Mouse (Mus musculus) regulatory T cell (primary cell): ENCODE data around the gene Vwa3b.

Source experiments
- in situ Hi-C: fragments of 300-600 bp; cut with MboI, MseI; formaldehyde crosslinking; loops from one replicate; pipeline ENCODE4 v1.15.1; 2025; ENCODE audit warnings: high pct_unique_total_duplicates

The Vwa3b gene

GRCm38 (mm10) chr1:37116574-37116973 is 90.2 kb downstream of the Vwa3b start:
- in situ Hi-C loops = no loop called here

DNA sequence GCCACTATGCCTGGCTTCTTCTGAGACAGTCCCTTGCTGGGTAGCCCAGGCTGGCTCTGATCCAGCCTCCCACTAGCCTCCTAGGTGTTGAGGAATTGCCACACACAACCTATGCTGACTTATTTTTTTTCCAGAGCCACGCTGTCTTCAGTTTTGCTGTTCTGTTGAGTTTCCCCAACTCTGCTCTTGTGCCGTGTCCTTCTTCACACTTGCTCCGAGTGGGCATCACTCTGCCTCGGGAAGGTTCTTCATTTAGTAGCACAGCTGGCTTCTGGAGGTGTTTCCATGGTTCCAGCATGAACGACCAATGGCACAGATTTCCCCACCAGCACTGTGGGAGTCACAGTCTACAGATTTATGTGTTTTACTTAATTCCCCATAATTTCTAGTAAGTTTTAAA is 91.6 kb downstream of the Vwa3b start:
- in situ Hi-C loops = no loop called here

GRCm38 (mm10) chr1:37122306-37122705 is 95.9 kb downstream of the Vwa3b start:
- in situ Hi-C loops = loop anchor here (10.0 kb wide), 1 partner anchor 728 kb away; no protein-coding TSS in a partner anchor

DNA sequence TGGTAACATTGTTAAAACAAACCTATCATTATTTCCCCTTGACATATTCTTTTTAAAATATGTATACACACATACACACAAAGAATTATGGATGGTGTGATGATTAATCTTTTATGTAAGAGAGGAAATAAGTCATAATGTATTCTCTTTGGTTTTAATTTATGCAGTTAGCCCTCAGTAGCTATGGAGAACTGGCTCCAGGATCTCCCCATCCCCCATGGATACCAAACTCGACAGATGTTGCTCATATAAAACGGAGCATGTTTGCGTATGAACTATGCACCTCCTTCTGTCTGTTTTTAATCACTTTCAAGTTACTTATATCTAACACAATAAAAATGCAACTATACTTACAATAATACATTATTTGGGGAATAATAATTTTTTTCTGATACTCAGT is 96.4 kb downstream of the Vwa3b start:
- in situ Hi-C loops = loop anchor here (10.0 kb wide), 1 partner anchor 728 kb away; no protein-coding TSS in a partner anchor

DNA sequence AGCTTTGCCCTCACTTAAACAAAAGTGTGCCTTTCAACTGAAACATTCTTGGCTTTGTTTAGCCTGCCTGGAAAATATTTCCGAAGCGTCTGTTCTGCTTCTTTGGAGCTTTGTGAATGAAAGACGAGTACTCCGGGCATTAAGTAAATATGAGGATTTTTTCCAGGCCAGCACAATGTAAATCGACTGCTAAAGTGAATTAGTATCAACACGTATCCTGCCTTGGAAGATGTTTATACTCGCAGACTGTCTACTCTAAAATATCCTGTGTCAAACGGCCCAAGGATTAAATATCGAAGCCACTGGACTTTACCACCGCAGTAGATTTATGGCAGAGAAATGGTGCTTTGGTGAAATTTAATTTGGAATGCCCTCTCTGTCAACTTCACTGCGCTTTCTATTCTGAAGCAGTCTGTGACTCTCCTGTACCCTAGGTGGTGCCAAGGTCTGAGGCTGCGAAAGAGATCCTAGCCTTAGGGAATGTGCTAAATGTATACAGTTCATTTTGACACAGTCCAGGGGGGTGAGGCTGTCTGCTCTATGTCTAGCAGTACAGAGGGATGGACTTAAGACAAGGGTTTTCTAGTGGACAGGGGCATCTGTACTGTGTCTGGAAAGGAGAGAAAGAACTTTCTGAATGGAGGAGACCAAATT is 98.4 kb downstream of the Vwa3b start:
- in situ Hi-C loops = loop anchor here (10.0 kb wide), 1 partner anchor 730 kb away; no protein-coding TSS in a partner anchor

GRCm38 (mm10) chr1:37130012-37130570 is 103.7 kb downstream of the Vwa3b start:
- in situ Hi-C loops = no loop called here

DNA sequence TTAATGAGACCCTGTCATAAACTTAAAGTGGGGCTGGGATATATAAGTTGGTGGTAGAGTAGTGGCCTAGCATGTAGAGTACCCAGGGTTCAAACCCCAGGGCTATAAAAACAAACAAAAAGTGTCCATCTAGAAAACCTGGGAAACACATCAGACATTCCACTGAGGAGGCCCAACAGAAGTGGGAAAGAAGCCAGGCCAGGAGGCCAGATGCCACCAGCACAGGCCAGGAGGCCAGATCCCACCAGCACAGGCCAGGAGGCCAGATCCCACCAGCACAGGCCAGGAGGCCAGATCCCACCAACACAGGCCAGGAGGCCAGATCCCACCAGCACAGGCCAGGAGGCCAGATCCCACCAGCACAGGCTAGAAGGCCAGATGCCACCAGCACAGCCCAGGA is 104.8 kb downstream of the Vwa3b start:
- in situ Hi-C loops = no loop called here

DNA sequence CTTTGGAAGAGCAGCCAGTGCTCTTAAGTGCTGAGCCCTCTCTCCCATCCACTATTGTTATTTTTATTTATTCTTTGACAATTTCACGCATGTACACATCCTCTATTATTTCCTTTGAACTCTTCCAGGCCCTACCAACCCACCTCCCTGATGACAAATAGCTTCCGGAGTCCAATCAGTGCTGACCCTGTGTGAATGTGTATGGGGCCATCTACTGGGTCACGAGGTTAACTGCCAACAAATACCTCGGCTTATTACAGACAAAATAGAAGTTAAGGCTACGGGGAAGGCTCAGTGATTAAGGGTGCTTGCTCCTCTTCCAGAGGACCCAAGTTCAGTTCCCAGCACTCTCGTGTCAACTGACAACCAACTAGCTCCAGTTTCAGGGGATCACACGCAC is 106.0 kb downstream of the Vwa3b start:
- in situ Hi-C loops = no loop called here

- in situ Hi-C loops = no loop called here
These were observed 119.6 kb downstream of the Vwa3b start for GRCm38 (mm10) chr1:37145966-37146365.

GRCm38 (mm10) chr1:37149866-37150265 is 123.5 kb downstream of the Vwa3b start:
- in situ Hi-C loops = no loop called here

- in situ Hi-C loops = no loop called here
These were observed 125.5 kb downstream of the Vwa3b start for GRCm38 (mm10) chr1:37151896-37152295.

DNA sequence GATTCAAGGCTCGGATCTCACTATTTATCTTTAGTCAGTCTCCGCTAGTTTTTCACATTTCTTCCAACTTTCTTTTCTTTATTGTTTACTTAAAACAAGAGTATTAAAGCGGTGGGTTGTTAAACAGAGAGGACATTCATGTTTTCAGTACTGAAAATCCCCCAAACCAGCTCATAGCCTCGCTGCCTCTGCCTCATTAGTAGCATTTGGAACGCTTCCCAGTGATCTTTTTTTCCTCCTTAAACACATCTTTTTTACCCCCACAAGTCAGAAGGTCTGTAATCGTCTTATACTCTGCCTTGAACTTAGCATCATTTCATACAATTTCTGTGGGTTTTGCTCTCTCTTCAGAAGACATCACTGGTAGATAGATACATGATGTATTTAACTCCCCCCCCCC is 139.7 kb downstream of the Vwa3b start:
- in situ Hi-C loops = no loop called here

DNA sequence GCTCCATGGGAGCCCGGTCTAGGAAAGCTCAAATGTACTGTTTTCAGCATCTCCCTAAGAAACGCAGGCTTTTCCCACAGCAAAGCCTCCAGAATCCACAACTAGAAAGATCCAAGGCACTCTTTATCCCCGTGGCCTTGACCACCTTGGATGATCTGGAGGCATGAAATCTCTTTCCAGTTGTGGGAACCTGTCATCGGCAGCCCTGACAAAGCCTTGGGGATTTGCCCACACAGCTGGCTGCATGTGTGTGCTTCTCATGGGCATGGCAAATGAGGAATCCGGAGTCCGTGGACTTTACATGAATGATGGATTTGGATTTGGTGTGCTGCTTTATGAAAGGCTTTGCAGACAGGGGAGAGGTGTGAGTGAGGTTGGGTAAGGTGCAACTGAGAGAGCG is 141.5 kb downstream of the Vwa3b start:
- in situ Hi-C loops = no loop called here

DNA sequence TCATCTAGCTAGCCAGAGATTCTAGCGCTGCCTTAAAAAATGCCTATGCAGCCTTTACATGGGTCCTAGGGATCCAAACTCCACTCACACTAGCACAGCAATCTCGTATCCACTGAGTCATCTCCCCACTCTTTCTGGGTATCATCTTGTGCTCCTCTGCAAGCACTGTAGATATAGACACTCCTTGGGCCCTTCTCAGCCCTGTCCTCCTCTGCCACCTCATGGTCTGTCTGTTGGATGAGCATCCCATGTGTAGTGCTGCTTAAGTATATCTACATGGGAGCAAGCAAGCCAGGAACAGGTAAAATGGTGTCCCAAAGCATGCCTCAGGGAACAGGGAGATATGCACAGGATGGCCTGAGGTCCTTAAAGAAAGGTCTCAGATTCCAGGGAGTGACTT is 151.5 kb downstream of the Vwa3b start:
- in situ Hi-C loops = no loop called here

- in situ Hi-C loops = no loop called here
These were observed 153.5 kb downstream of the Vwa3b start for GRCm38 (mm10) chr1:37179852-37180251.

DNA sequence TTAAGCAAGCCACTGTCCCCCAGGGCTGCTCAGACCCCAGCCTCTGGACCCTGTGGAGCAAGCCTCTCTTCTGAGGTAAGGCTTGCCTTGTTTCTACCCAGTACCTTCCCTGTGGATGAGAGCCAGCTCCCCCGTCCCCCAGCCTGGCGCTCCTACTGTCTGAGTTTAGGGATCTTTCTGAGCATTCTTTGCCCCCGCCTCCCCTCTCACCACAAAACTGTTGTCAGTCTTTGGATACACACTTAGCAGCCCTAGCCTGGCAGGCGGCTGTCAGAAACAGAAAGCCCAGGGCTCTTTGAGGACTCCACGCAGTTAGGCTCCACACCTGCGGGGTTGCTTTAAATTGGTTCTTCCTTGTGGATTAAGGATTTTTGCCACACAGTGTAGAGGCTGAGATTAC is 160.7 kb downstream of the Vwa3b start:
- in situ Hi-C loops = no loop called here

GRCm38 (mm10) chr1:37194607-37195006 is 168.2 kb downstream of the Vwa3b start:
- in situ Hi-C loops = no loop called here

GRCm38 (mm10) chr1:37201406-37201805 is 175.0 kb downstream of the Vwa3b start:
- in situ Hi-C loops = no loop called here

- in situ Hi-C loops = no loop called here
These were observed 181.3 kb downstream of the Vwa3b start for GRCm38 (mm10) chr1:37207743-37208142.

GRCm38 (mm10) chr1:37212375-37212774 is 186.0 kb downstream of the Vwa3b start:
- in situ Hi-C loops = no loop called here

- in situ Hi-C loops = no loop called here
These were observed 187.7 kb downstream of the Vwa3b start, which contains the start of gene Cnga3 for GRCm38 (mm10) chr1:37214144-37214543. Cnga3 (plus strand) TSS chr1:37214434.

DNA sequence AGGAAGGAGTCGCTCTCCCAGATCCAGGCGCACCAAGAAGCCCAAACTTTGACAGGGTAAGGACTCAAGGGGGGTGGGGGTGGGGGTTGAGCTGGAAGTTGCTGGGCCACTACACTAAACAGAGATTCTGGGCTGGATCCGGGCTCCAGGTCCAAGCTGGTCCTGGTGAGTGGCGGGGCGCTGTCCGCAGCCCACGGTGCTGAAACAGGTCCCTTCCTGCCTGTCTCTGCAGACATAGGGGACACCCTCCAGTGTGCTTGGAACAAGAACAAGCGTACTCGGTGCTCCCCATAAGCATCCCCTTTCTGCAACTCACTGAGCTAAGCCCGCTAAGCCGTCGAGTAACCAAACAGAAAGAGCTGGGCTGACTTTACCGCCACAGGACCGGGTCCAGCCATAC is 192.0 kb downstream of the Vwa3b start:
- in situ Hi-C loops = no loop called here

- in situ Hi-C loops = no loop called here
These were observed 193.2 kb downstream of the Vwa3b start for GRCm38 (mm10) chr1:37219593-37219992.
